Mouse (Mus musculus): ENCODE measurements around the gene Tcf25.

DNA sequence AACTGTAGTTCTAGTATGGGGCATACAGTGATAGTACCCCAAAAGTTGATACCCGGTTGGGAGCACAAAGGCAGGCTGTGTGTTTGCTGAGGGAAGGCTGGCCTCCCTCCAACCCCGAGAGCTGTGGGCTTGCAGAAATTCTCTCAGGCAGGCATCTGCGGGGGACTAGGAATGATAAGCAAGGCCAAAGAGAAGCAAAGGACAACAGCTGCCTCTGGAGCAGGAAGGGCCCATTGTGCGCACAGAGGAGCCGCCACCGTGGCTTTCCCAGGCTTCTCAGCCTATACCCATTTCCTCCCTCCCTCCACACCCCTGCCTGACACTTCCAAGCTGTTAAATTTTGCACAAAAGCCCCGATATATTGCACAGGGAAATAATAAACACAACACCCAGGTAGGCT is 39.7 kb upstream of the Tcf25 start:
- no peak for TF ChIP-seq CTCF (IDR thresholded peaks at IDR 0.05; ENCODE audit: borderline replicate concordance, insufficient read depth, low read length)
- TF ChIP-seq POLR2A (IDR thresholded peaks at IDR 0.05; ENCODE audit: low read depth, low read length), result no peak
